Mouse (Mus musculus) cerebellum, postnatal 4 days (tissue): Measurements from ENCODE around the gene Lix1l.
"Not testable (repeated sequence)": the region's sequence is repeated elsewhere in the genome, so short reads cannot be mapped to it uniquely, and the experiment has no call there.

Experiments
- DNase-seq, 2 experiments: peaks; one replicate each; pipeline ENCODE4 v3.0.0; 2022; ENCODE audit warnings: low spot score in 2 of 2, mixed read lengths in 1 of 2

Lix1l gene

DNA sequence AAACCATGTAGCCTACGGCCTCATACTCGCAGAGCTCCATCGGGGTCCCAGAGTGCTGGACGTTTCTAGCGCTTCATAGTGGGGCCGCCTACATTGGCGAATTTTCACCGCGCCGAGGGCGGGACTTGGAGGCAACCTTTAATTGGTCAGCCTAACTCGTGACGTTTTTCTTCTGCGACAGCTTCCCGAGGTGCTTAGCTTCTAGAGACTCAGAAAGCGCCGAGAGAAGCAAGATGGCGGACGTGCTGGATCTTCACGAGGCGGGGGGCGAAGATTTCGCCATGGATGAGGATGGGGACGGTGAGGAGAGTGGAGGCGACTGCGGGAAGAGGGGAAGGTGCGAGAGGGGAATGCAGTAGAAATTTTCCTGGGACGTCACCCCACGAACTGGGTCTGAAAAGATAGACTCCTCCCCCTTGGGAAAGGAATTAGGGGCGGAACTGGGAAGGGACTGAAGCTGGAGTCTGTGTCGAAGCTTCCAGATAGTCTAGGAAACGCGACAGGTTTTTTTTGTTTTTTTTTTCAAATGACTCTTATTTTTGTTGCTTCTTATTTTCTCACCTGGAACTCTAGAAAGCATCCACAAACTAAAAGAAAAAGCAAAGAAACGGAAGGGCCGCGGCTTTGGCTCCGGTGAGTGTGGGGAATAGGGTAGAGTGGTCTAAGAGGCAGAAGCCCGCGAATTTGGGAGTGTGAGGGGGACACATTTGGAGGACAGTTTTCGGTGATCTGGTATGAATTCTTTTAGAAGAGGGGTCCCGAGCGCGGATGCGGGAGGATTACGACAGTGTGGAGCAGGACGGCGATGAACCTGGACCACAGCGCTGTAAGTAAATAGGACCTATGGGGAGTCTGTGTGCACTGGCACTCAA is 29.0 kb downstream of the Lix1l start, which contains the start of gene Rbm8a:
TSS of gene Rbm8a (plus strand) at position 205 of the 872 bp plus-strand sequence.
- DNase-seq, result peak; percentile 83 to 95

DNA sequence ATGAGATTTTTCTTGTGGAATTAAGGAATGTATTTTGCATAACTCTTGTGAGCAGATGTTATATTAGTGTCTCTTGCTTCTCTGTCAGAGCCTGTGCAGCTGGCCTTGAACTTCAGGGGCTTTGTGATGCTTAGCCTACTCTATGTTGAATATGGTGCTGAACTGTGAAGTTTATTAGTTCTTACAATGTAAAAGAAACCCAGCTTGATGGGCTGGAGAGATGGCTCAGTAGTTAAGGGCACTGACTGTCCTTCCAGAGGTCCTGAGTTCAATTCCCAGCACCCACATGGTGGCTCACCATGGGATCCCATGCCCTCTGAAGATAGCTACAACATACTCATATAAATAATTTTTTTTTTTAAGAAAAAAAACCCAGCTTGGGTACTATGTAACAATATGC is 31.1 kb downstream of the Lix1l start:
- DNase-seq, result no peak

GRCm38 (mm10) chr3:96634015-96634414 is 33.1 kb downstream of the Lix1l start:
- DNase-seq, result no peak

GRCm38 (mm10) chr3:96634928-96635879 is 34.3 kb downstream of the Lix1l start, which contains the start of the genes Pex11b and Gm42957:
Gene Pex11b (plus strand): TSS chr3:96635376.
Gene Gm42957 (plus strand): TSS chr3:96635474.
- DNase-seq, result peak; percentile 80 to 82

GRCm38 (mm10) chr3:96635906-96636305 is 35.0 kb downstream of the Lix1l start:
- no peak for DNase-seq

GRCm38 (mm10) chr3:96636448-96636847 is 35.5 kb downstream of the Lix1l start:
- DNase-seq, result no peak

DNA sequence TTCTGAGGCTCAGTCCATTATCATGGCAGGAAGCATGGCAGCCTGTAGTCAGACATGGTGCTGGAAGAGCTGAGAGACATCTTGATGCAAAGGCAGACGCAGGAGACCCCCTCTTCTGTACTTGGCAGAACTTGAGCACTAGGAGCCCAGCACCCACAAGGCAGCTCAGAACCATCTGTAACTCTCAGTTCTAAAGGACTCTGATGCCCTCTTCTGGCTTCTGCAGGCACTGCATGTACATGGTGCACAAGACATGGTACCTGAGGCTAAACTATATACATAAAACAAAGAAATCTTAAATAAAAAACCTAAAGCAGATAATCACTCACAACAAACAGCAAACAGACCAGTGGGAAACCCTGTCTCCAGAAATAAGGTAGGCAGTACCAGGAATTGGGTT is 38.3 kb downstream of the Lix1l start:
- peak in 1 of 2 experiments; percentile 53 for DNase-seq

DNA sequence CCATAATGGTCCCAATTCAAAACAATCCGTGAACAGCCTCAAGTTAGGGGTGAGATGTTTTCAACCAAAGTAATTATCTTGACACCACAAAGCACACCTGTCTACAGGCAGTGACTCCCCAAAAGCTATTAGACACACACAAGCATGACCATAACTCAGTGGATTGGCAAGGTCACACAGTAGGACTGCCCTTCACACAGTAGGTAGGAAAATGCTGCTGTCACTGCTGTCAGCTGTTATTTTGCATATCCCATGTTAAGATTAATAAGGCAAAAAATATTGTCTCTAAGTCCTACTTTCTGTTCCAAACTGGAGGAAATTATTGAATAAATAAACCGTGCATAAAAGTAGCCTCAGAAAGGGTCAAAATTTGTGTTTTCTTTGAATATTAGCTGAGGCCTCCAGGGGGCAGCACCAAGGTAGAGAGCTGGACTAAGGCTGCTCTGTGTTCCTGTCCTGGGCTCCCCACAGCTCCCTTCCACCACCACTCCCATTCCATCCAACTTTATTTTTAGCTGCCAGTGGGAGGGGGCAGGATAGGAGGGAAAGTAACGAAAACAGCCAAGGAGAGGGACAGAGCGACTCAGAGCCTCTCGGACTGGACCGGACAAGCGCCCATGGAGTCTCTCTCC is 44.2 kb downstream of the Lix1l start, which contains the start of gene Itga10:
TSS of gene Itga10 (plus strand) at position 567 of the 632 bp plus-strand sequence.
- no peak for DNase-seq

GRCm38 (mm10) chr3:96647365-96647764 is 46.4 kb downstream of the Lix1l start:
- DNase-seq, result no peak

DNA sequence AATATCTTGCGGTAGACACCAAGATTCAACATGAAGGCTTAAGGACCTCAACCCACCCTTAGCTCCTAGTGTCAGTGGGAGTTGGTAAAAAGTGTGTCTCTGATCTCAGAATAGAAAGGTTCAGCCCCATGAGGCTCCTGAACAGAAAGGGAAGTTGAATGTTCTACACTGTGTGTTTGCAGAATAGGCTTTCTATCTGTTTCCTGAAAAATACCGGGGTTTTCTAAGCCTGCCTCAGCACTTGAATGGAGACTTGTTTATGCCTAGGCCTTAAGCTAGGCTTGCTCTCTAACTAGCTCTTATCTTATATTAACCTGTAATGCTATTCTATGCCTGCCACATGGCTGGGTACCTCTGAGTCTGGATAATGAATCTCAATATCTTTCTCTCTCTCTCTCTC is 60.0 kb downstream of the Lix1l start:
- DNase-seq, result no peak

DNA sequence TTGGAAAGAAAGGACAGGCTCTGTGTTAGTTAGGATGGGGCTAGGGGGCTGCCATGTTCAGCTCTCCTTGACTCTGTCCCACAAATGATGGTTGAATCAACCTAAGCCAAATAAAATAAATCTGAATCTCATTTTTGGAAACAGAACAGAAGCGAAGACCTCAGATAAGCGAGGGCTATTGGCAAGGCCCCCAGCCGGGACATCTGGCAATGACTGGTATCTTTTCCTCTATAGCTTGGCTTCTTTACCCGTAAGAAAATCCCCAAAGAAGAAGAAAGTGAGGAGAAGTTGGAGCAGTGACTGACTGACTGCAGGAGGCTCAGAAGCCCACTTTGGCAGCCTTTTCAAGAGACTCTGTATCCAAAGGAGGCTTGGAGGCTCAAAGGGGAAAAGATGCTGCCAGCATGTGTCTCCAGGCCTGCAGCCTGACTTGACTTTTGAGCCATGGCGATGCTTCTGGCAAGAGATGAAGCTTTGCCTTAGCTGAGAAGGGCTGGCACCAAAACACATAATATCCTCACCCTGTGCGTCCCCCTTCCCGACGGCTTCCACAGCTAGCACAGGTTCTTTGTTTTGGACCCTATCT is 61.9 kb downstream of the Lix1l start:
- DNase-seq, result no peak

GRCm38 (mm10) chr3:96663432-96664239 is 62.7 kb downstream of the Lix1l start:
- peak; percentile 79 to 88 for DNase-seq

- not testable (repeated sequence) for DNase-seq
Observed at GRCm38 (mm10) chr3:96665732-96666363, 64.9 kb downstream of the Lix1l start.

GRCm38 (mm10) chr3:96666916-96667315 is 66.0 kb downstream of the Lix1l start:
- no peak for DNase-seq

DNA sequence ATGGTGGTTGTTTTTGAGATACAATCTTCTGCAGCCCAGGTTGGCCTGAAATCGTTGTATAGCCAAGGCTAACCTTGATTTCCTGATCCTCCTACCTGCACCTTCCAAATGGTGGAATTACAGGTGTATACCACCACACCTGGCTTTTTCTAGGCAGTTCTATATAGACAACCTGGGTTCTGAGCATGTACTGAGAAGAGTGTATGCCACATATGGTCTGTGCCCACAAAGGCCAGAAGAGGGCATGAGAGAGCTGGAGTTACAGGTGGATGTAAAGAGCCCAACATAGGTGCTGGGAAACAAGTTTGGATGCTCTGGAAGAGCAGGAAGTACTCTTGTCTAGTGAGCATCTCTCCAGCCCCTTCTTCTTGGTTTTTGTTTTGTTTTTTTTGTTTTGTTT is 66.4 kb downstream of the Lix1l start:
- DNase-seq, result no peak

DNA sequence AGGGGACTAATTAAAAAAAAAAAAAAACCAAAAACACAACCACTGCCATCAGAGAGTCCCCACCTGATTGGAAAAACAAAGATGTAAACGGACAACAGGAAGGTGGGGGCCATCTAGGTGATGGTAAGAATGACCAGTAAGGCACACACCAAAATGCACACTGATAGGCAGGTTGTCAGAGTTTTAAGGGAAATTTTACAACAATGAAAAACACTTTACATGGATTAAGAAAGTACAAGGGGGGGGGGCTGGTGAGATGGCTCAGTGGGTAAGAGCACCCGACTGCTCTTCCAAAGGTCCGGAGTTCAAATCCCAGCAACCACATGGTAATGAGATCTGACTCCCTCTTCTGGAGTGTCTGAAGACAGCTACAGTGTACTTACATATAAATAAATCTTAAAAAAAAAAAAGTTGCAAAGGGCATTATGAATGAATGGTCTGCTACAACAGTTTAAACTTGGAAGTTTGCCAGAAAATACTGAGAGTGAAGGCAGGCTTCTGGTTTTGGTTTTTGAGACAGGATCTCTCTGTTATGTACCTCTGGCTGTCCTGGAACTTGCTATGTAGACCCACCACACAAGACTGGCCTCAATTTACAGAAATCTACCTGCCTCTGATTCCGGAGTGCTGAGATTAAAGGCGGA is 67.6 kb downstream of the Lix1l start:
- DNase-seq, result no peak

DNA sequence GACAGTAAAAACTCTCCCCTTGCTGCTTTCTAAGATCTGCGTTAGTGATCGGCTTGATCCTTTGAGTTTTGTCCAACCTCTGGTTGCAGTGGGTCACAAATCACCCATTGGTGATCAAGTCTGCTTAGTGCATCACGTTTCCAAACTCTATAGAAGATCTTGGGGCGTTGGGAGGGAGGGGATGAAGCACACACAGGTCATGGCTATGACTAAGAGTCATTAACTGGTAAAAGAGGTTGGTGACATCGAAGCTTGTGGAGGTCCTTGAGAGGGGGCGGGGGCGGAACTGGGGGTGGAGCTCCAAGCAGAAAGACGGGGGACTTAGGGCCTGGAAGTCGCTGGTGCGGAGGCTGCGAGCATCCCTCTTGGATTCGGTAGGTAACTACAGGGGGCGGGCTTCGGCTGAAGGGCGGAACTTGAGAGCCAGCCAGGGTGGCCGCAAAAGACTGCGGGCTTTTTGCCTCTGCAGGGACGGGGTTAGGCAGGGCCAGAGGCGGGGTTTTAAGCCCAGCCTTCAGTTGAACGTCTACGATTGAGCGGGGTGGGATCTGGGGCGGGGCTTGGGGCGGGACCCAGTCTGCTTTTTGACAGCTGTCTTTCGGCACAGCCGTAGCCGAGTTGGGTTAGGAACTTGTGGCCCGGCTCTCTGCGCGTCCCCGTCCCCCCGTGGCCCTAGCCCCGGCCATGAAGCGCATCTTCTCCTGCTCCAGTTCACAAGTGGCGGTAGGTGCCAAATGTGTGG is 68.9 kb downstream of the Lix1l start, which contains the start of gene Ankrd35:
TSS of gene Ankrd35 (plus strand) at position 405 of the 742 bp plus-strand sequence.
- DNase-seq, result peak; percentile 56 to 58

GRCm38 (mm10) chr3:96671519-96671918 is 70.6 kb downstream of the Lix1l start:
- DNase-seq, result no peak

DNA sequence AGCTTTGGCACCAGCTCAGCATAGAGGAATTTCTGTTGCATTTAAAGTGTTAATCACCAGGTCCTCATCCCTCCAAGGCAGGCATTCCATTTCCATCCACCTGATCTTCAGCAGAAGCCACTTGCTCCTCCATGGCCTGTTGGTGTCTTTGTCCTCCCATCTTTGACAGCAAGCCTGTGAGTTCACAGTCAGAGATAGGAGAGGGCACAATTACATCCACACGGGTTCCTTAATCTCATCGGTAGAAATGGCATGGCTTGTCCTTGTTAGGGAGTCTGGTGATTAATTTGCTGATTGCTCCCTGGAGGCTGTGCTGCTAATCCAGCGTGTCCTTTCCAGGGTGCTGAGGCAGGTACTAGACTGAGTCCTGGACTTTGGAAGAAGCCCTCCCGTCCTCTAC is 72.6 kb downstream of the Lix1l start:
- DNase-seq, result no peak
